Mouse (Mus musculus): ENCODE results near the gene Dnajc2.
"Not testable (repeated sequence)": the region's sequence is repeated elsewhere in the genome, so short reads cannot be mapped to it uniquely, and the experiment has no call there.

DNA sequence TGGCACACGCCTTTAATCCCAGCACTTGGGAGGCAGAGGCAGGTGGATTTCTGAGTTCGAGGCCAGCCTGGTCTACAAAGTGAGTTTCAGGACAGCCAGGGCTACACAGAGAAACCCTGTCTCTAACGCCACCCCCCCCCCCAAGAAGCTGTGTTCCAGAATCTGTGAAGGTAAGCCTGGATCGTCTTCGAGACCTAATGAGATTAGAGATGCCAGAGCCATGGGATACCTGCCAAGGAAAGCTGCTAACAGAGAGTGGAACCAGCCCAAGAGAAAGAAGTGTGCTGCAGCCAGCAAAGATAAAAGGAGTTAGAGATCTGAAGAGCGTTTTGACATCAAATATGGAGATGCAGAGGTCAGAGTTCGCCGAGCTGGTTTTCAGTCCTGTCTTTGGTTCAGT, 77.0 kb downstream of the Dnajc2 start:
- not testable (repeated sequence) for TF ChIP-seq CTCF (IDR thresholded peaks at IDR 0.05; ENCODE audit: low read depth, low read length); POLR2A (IDR thresholded peaks at IDR 0.05; ENCODE audit: extremely low read depth, insufficient read depth, low read length)

Measured in liver, adult 2 months (tissue).